8 mouse cellular contexts compared by ENCODE assay signal in the genomic region with DNA sequence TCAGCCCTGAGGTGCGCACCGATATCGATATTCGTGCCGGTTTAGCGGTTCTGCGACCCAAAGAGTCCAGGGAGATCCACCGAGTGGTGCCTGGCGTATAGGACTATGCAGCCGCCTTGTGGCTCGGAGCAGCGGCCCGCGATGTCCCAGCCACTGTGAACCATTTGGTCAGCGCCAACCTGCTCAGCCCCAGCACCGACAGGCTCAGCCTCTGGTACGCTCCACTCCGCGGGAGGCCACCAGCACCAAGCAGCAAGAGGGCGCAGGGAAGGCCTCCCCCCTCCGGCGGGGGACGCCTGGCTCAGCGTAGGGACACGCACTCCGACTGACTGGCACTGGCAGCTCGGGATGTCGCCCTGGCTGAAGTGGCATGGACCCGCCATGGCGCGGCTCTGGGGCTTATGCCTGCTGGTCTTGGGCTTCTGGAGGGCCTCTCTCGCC. TPM values are rescaled to one million over a fixed set of nuclear protein-coding genes. Genes with fewer than 3 reads are reported as not detected.
DNase-seq lines count a peak whose midpoint lies in the region; ATAC-seq and TF ChIP-seq lines count a peak whose summit lies in the region.

No protein-coding gene starts in this region.

- TF ChIP-seq CTCF in thymus, adult 2 months (IDR thresholded peaks at IDR 0.05; ENCODE audit: borderline replicate concordance, control insufficient read depth, extremely low read depth, insufficient read depth, low read length, poor library complexity), result no peak

- peak overlapping the region; percentile 79 for H3K9ac ChIP-seq in forebrain, embryonic 12.5 days
- H3K9ac ChIP-seq in midbrain, embryonic 13.5 days (replicated peaks), result peak overlapping the region; percentile 94

- peak overlapping the region; percentile 79 for H3K4me3 ChIP-seq in brown adipose tissue, adult 24 weeks (ENCODE audit: insufficient read depth, low read depth, low read length)
- H3K4me3 ChIP-seq in forebrain, embryonic 12.5 days (replicated peaks), result peak overlapping the region; percentile 78
- H3K4me3 ChIP-seq in midbrain, embryonic 13.5 days (replicated peaks), result peak overlapping the region; percentile 87
- H3K4me3 ChIP-seq in thymus, adult 2 months (ENCODE audit: control insufficient read depth, insufficient read depth, low read length), result no peak overlapping the region

- peak overlapping the region; percentile 84 for H3K27ac ChIP-seq in brown adipose tissue, adult 24 weeks (replicated peaks; ENCODE audit: low read depth, low read length)
- H3K27ac ChIP-seq in forebrain, embryonic 12.5 days, result peak overlapping the region; percentile 81; the same call in 1 of the 2 replicates
- peak overlapping the region; percentile 95 for H3K27ac ChIP-seq in midbrain, embryonic 13.5 days
- H3K27ac ChIP-seq in thymus, adult 2 months (ENCODE audit: control insufficient read depth, insufficient read depth, low read length), result no peak overlapping the region

- 0 out of 2 replicates have a peak, but pooled peaks cover 3% of the 10 kb centered on the region for H3K9me3 ChIP-seq in forebrain, embryonic 12.5 days
- H3K9me3 ChIP-seq in midbrain, embryonic 13.5 days, result no peaks in the 10 kb centered on the region

- H3K4me2 ChIP-seq in forebrain, embryonic 12.5 days, result peak overlapping the region; percentile 96
- H3K4me2 ChIP-seq in midbrain, embryonic 13.5 days (replicated peaks), result peak overlapping the region; percentile 74

- H3K36me3 ChIP-seq in forebrain, embryonic 12.5 days (replicated peaks), result no peaks in the 10 kb centered on the region
- H3K36me3 ChIP-seq in midbrain, embryonic 13.5 days, result no peaks in the 10 kb centered on the region
- no peaks in the 10 kb centered on the region for H3K36me3 ChIP-seq in thymus, adult 2 months (ENCODE audit: control insufficient read depth, insufficient read depth, low read length)

- H3K27me3 ChIP-seq in forebrain, embryonic 12.5 days, result peaks cover 19% of the 10 kb centered on the region
- peaks cover 13% of the 10 kb centered on the region for H3K27me3 ChIP-seq in midbrain, embryonic 13.5 days
- H3K27me3 ChIP-seq in thymus, adult 2 months (ENCODE audit: control insufficient read depth, insufficient read depth, low read length), result no peaks in the 10 kb centered on the region; the same call in 1 of the 2 replicates

- peaks cover 3% of the 10 kb centered on the region; the same call in 1 of the 2 replicates for H3K4me1 ChIP-seq in brown adipose tissue, adult 24 weeks (ENCODE audit: control insufficient read depth, insufficient read depth, insufficient read length, low read length)
- peaks cover 34% of the 10 kb centered on the region for H3K4me1 ChIP-seq in forebrain, embryonic 12.5 days
- H3K4me1 ChIP-seq in midbrain, embryonic 13.5 days (replicated peaks), result peaks cover 46% of the 10 kb centered on the region
- no peaks in the 10 kb centered on the region; the same call in 1 of the 2 replicates for H3K4me1 ChIP-seq in thymus, adult 2 months (replicated peaks; ENCODE audit: control insufficient read depth, insufficient read depth, low read length)

- ATAC-seq in forebrain, embryonic 12.5 days (ENCODE audit: low FRiP score), result peak; percentile 54
- ATAC-seq in midbrain, embryonic 13.5 days, result peak; percentile 40

- no peak for TF ChIP-seq POLR2A in thymus, adult 2 months (IDR thresholded peaks at IDR 0.05; ENCODE audit: control insufficient read depth, extremely low read depth, insufficient read depth, low read length, poor library complexity)

- WGBS in forebrain, embryonic 12.5 days, result under 1% methylated on average over 32 of the region's 32 CpGs
- WGBS in midbrain, embryonic 13.5 days, result 0% methylated on average over 32 of the region's 32 CpGs
- 8% methylated on average over 32 of the region's 32 CpGs for WGBS in thymus, adult 2 months

- DNase-seq in Muller cell, postnatal 12 days (ENCODE audit: inconsistent ontology term), result peak; percentile 48
- DNase-seq in heart, postnatal 4 days, result peak; percentile 19
- peak; percentile 55 to 67 for DNase-seq in left cerebral cortex, adult 9 months (ENCODE audit: low spot score in 2 of 2)
- peak; percentile 57 for DNase-seq in testis, postnatal 10 days (ENCODE audit: low spot score)
- no peak for DNase-seq in thymus, adult 2 months

RNA-seq across cellular contexts. Expression of a gene that starts 2.0 kb away (rescaled TPM):
- polyA plus RNA-seq in brown adipose tissue, adult 24 weeks (2012; ENCODE audit: insufficient read depth, insufficient read length, missing spikeins), result 110 and 116 TPM in 2 replicates
- 46.6 and 51.7 TPM in 2 replicates for polyA plus RNA-seq in forebrain, embryonic 12.5 days (2016; fragmentation: Nextera tagmentation; extraction: Ambion mirVana)
- total RNA-seq in heart, postnatal 4 days (2021), result 1 to 10 TPM; 1.9 to 2.0 TPM
- 74.6 and 78.5 TPM in 2 replicates for polyA plus RNA-seq in midbrain, embryonic 13.5 days (2015; fragmentation: Nextera tagmentation; extraction: Ambion mirVana)
- 5.7 and 6.5 TPM in 2 replicates for polyA plus RNA-seq in thymus, adult 2 months (2012; rRNA removed)
